Mouse (Mus musculus) heart, postnatal 10 days (tissue): ENCODE results near the gene Zfp598. TPM values are rescaled to one million over a fixed set of nuclear protein-coding genes. Genes with fewer than 3 reads are reported as not detected.
A peak's percentile ranks its signal among the peaks of the same experiment; 100 is the strongest.
"Not testable (repeated sequence)": the region's sequence is repeated elsewhere in the genome, so short reads cannot be mapped to it uniquely, and the experiment has no call there.

ENCODE experiments used
- DNase-seq, 2 experiments: peaks; one replicate each; pipeline ENCODE4 v3.0.0; 2021
- intact Hi-C: fragments of 180-260 bp; cut with DNase I; formaldehyde crosslinking; loops from one replicate; pipeline ENCODE4 v1.15.1; 2025
- total RNA-seq, 2 experiments: library from RNA; stranded (reverse); gene quantifications; 2 replicates each; pipeline ENCODE4 v1.2.3; 2021

The Zfp598 gene
- total RNA-seq, 2 experiments from 2014 or later = 25.1 to 25.4 TPM

- DNase-seq = no peak
- intact Hi-C loops = no loop called here
Observed at GRCm38 (mm10) chr17:24717943-24718342, 48.5 kb downstream of the Zfp598 start, which contains the start of the genes Rnf151 and Rps2. Gene Rnf151, minus strand, starts transcription at chr17:24718063. Gene Rps2, plus strand, starts transcription at chr17:24718116.

GRCm38 (mm10) chr17:24718938-24719337, 49.5 kb downstream of the Zfp598 start:
- intact Hi-C loops, DNase-seq: not testable (repeated sequence)

- intact Hi-C loops = no loop called here
- DNase-seq = peak; percentile 98 to 99
Observed at GRCm38 (mm10) chr17:24719494-24720222, 50.2 kb downstream of the Zfp598 start.

- intact Hi-C loops, DNase-seq: not testable (repeated sequence)
Observed at GRCm38 (mm10) chr17:24720616-24721015, 51.1 kb downstream of the Zfp598 start.

GRCm38 (mm10) chr17:24721383-24721955, 52.0 kb downstream of the Zfp598 start:
- DNase-seq, intact Hi-C loops: not testable (repeated sequence)

GRCm38 (mm10) chr17:24722220-24722924, 52.9 kb downstream of the Zfp598 start:
- intact Hi-C loops = no loop called here
- DNase-seq = no peak

- intact Hi-C loops = no loop called here
- DNase-seq = no peak
Observed at GRCm38 (mm10) chr17:24723122-24723880, 53.8 kb downstream of the Zfp598 start.

- DNase-seq = no peak
- intact Hi-C loops = no loop called here
Observed at GRCm38 (mm10) chr17:24723881-24724180, 54.3 kb downstream of the Zfp598 start.

DNA sequence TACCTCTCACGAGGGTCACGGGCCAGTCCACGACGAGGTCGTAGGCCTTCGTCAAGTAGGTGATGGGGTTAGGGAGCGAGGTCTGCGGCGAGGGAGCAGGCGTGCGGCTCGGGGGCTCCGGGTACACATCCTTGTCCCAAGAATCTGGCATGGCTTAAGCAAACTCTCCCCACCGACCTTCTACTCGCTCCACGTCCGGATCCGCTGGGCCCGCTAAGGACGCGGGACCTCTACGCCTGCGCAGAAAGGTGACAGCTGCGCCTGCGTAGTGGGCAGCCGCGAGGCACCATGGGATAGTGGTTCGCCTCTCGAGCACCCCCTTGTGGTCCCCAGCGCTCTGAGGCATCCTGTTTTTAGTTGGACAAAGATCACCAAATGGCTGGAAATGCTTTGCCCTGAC, 54.7 kb downstream of the Zfp598 start, which contains the start of gene Ndufb10:
Gene Ndufb10 (minus strand): TSS at position 295 of the 400 bp plus-strand sequence.
- DNase-seq = peak; percentile 97 to 99
- intact Hi-C loops = no loop called here

DNA sequence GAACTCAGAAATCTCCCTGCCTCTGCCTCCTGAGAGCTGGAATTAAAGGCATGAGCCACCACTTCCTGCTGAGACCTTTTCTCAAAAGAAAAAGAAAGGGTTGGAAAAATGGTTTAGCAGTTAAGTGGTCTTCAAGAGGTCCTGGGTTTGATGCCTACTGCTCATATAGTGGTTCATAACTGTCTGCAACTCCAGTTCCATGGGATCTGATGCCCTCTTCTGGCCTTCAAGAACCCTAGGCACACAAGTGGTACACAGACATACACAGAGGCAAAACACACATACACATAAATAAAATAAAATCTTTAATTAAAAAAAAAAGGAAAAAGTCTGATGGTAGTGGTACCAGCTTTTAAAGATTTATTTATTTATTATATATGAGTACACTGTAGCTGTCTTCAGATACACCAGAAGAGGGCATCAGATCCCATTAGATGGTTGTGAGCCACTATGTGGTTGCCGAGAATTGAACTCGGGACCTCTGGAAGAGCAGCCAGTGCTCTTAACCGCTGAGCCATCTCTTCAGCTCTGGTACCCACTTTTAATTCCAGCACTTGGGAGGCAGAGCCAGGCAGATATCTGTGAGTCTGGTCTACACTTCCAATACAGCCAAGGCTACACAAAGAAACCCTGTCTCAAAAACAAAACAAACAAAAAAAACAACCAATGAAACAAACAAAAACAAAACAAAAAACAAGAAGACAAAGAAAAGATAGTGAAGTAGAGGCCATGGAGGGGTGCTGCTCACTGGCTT, 56.3 kb downstream of the Zfp598 start:
- DNase-seq = no peak
- intact Hi-C loops = no loop called here

DNA sequence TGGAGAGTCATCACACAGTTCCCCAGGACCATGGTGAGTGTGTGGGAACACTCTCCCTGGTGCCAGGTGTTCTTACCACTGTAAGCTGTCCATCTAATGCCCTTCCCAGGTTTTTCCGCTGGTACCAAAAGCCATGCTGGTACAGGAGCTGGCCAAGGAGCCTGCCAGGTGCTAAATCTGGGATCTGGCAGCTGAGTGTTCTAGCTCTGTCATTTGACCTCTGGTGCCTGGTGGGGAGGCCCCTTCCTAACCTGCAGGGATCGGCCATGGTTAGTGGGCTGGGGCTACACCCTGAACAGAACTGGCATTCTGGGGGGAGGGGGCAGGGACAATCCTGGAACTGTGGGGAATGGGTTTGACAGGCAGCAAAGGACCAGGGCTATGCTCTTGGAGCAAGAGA, 58.1 kb downstream of the Zfp598 start, which contains the start of gene Rpl3l:
Gene Rpl3l (plus strand): TSS at position 203 of the 400 bp plus-strand sequence.
- peak; percentile 64 to 65 for DNase-seq
- intact Hi-C loops = no loop called here

- intact Hi-C loops = no loop called here
- no peak for DNase-seq
Observed at GRCm38 (mm10) chr17:24728184-24728583, 58.7 kb downstream of the Zfp598 start.

DNA sequence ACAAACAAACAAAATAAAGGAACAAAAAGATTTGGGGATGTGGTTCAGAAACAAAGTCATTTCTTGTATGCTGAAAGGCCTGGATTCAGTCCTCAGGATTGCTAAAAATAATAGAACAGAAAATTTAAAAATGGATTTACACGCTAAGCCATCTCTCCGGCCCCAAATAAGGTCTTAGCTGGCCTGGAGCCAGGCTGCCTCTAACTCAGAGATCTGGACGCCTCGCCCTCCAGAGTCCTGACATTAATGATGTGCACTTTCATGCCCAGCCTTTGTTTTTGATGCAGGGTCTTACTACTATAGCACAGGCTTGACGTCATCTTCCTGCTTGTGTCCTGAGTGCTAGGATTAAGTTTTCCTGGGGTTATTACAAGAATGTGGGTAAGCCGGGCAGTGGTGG, 59.6 kb downstream of the Zfp598 start:
- intact Hi-C loops = no loop called here
- peak; percentile 54 to 56 for DNase-seq

- no peak for DNase-seq
- intact Hi-C loops = no loop called here
Observed at GRCm38 (mm10) chr17:24730787-24731186, 61.3 kb downstream of the Zfp598 start.

Other genes starting within 250 kb of the Zfp598 start
- gene Eci1, start 243.0 kb upstream of the Zfp598 start, total RNA-seq = 100 to 1,000 TPM; 412 to 459 TPM
- 1 to 10 TPM; 1.0 to 1.6 TPM for gene Dnase1l2, start 226.6 kb upstream of the Zfp598 start, total RNA-seq
- 10 to 100 TPM; 15.6 to 15.9 TPM for gene E4f1, start 199.4 kb upstream of the Zfp598 start, total RNA-seq
- gene Pgp, start 199.3 kb upstream of the Zfp598 start, total RNA-seq = 10 to 100 TPM; 38.5 to 39.9 TPM
- under 1 TPM in 1 of 2 experiments, not detected in 1; 0.26 TPM for gene Bricd5, start 195.8 kb upstream of the Zfp598 start, total RNA-seq
- gene Mlst8, start 190.6 kb upstream of the Zfp598 start, total RNA-seq = 10 to 100 TPM; 11.6 to 12.9 TPM
- under 1 TPM; 0.48 to 0.52 TPM for gene Caskin1, start 181.1 kb upstream of the Zfp598 start, total RNA-seq
- gene Traf7, start 141.7 kb upstream of the Zfp598 start, total RNA-seq = 10 to 100 TPM; 75.9 to 77.9 TPM
- under 1 TPM; 0.32 to 0.45 TPM for gene Rab26, start 135.5 kb upstream of the Zfp598 start, total RNA-seq
- 10 to 100 TPM; 60.1 to 72.2 TPM for gene Pkd1, start 119.9 kb upstream of the Zfp598 start, total RNA-seq
- gene Tsc2, start 37.1 kb upstream of the Zfp598 start, total RNA-seq = 10 to 100 TPM; 86.0 to 95.6 TPM
- gene Nthl1, start 37.0 kb upstream of the Zfp598 start, total RNA-seq = 1 to 10 TPM; 3.2 to 3.4 TPM
- gene Slc9a3r2, start 19.4 kb upstream of the Zfp598 start, total RNA-seq = 100 to 1,000 TPM; 108 to 133 TPM
- not detected for gene Npw, start 11.2 kb upstream of the Zfp598 start, total RNA-seq
- gene Syngr3, start 20.3 kb downstream of the Zfp598 start, total RNA-seq = not detected
- gene Gfer, start 26.5 kb downstream of the Zfp598 start, total RNA-seq = 10 to 100 TPM; 18.9 to 19.8 TPM
- 1 to 10 TPM in 1 of 2 experiments, under 1 TPM in 1; 0.93 to 2.9 TPM for gene Noxo1, start 26.5 kb downstream of the Zfp598 start, total RNA-seq
- 10 to 100 TPM; 20.8 to 21.5 TPM for gene Tbl3, start 38.0 kb downstream of the Zfp598 start, total RNA-seq
- gene Rnf151, start 48.4 kb downstream of the Zfp598 start, total RNA-seq = not detected
- gene Rps2, start 48.4 kb downstream of the Zfp598 start, total RNA-seq = 100 to 1,000 TPM; 730 to 736 TPM
- 100 to 1,000 TPM; 845 to 899 TPM for gene Ndufb10, start 54.8 kb downstream of the Zfp598 start, total RNA-seq
- gene Rpl3l, start 58.1 kb downstream of the Zfp598 start, total RNA-seq = 10 to 100 TPM; 67.3 to 69.8 TPM
- gene Msrb1, start 67.0 kb downstream of the Zfp598 start, total RNA-seq = 100 to 1,000 TPM; 123 to 163 TPM
- gene Hs3st6, start 83.3 kb downstream of the Zfp598 start, total RNA-seq = not detected
- not detected for gene Meiob, start 134.6 kb downstream of the Zfp598 start, total RNA-seq
- gene Hagh, start 170.5 kb downstream of the Zfp598 start, total RNA-seq = 100 to 1,000 TPM; 110 to 117 TPM
- 10 to 100 TPM; 62.4 to 66.0 TPM for gene Fahd1, start 180.7 kb downstream of the Zfp598 start, total RNA-seq
- 10 to 100 TPM in 1 of 2 experiments, 1 to 10 TPM in 1; 9.9 to 14.0 TPM for gene Igfals, start 196.3 kb downstream of the Zfp598 start, total RNA-seq
- 10 to 100 TPM; 27.0 to 27.8 TPM for gene Nubp2, start 216.7 kb downstream of the Zfp598 start, total RNA-seq
- gene Spsb3, start 217.0 kb downstream of the Zfp598 start, total RNA-seq = 10 to 100 TPM; 41.3 to 45.8 TPM
- gene Eme2, start 225.4 kb downstream of the Zfp598 start, total RNA-seq = 10 to 100 TPM; 17.1 to 23.7 TPM
- gene Mrps34, start 225.4 kb downstream of the Zfp598 start, total RNA-seq = 100 to 1,000 TPM; 114 to 116 TPM
- gene Nme3, start 226.8 kb downstream of the Zfp598 start, total RNA-seq = 10 to 100 TPM; 45.4 to 54.6 TPM